Mouse (Mus musculus) neural tube, embryonic 11.5 days (tissue): Measurements from ENCODE around the gene Man2a1. TPM values are rescaled to one million over a fixed set of nuclear protein-coding genes. Genes with fewer than 3 reads are reported as not detected.

ENCODE experiments used
- ATAC-seq: fragments of 200-750 bp; cut with Nextera tagmentation; 2 replicates; pipeline ENCODE4 v1.8.0; 2017; ENCODE audit warnings: moderate number of reproducible peaks, mild to moderate bottlenecking, moderate TSS enrichment, moderate library complexity; ENCODE audit not compliant: insufficient read depth, low FRiP score, low TSS enrichment
- DNase-seq: peaks from one replicate; pipeline ENCODE4 v3.0.0-alpha.2; 2015; ENCODE audit warnings: low spot score
- H3K27ac ChIP-seq: fragments of 300-500 bp; sonication (generic); 2 replicates; pipeline ENCODE4 v1.5.1; 2014; ENCODE audit warnings: low read depth, mild to moderate bottlenecking, low read length
- H3K27me3 ChIP-seq: fragments of 300-500 bp; sonication (generic); 2 replicates; pipeline ENCODE4 v1.6.1; 2014; ENCODE audit warnings: mild to moderate bottlenecking, low read length, mixed read lengths; ENCODE audit not compliant: control insufficient read depth, insufficient read depth
- H3K36me3 ChIP-seq: fragments of 300-500 bp; sonication (generic); 2 replicates; pipeline ENCODE4 v1.6.1; 2014; ENCODE audit warnings: mild to moderate bottlenecking, low read length, moderate library complexity, mixed read lengths; ENCODE audit not compliant: control insufficient read depth, insufficient read depth
- H3K4me1 ChIP-seq: fragments of 300-500 bp; sonication (generic); 2 replicates; pipeline ENCODE4 v1.6.1; 2014; ENCODE audit warnings: low read length, mixed read lengths; ENCODE audit not compliant: control insufficient read depth, insufficient read depth
- H3K4me2 ChIP-seq: fragments of 300-500 bp; sonication (generic); 2 replicates; pipeline ENCODE4 v1.6.1; 2014; ENCODE audit warnings: low read depth, mild to moderate bottlenecking, moderate library complexity
- H3K4me3 ChIP-seq: fragments of 300-500 bp; sonication (generic); 2 replicates; pipeline ENCODE4 v1.5.1; 2014; ENCODE audit warnings: low read depth, low read length
- H3K9ac ChIP-seq: fragments of 300-500 bp; sonication (generic); 2 replicates; pipeline ENCODE4 v1.6.1; 2014; ENCODE audit warnings: mild to moderate bottlenecking, low read length
- H3K9me3 ChIP-seq: fragments of 300-500 bp; sonication (generic); 2 replicates; pipeline ENCODE4 v1.6.1; 2016; ENCODE audit warnings: low read length; ENCODE audit not compliant: control insufficient read depth
- WGBS: fragments of 180-500 bp; shearing (Covaris S2); extraction: QIAGEN DNeasy Blood & Tissue Kit; methylation state at CpG from one replicate; pipeline ENCODE4 v1.1.7; 2014; 5-methylcytosine and 5-hydroxymethylcytosine counted together
- polyA plus RNA-seq: library from polyadenylated mRNA; unstranded; fragments of >200 nt; fragmentation: Nextera tagmentation; extraction: Ambion mirVana; gene quantifications from 2 replicates; pipeline ENCODE4 v1.2.1, GENCODE M21; 2014

Gene Man2a1
- polyA plus RNA-seq, 1 experiment from 2014 or later, result 4.7 TPM

DNA sequence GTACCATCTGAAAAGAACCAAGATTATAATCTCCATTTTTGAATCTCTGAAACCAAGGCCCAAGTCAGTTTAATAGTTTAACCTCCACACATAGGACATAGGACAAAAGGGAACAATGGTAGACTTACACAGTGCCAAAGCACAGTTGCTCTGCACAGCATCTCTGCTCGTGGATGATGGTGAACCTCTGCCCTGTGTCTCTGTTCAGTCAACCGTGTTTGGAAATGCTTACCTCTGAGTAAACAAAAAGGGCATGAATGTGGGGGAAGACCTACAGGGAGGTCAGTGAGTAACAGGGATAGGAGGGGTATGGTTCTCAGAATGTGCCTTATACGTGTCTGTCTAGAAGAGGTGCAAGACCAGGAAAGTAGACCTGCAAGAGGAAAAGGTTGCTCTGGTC is 177.8 kb downstream of the Man2a1 start:
- DNase-seq (no peak), ATAC-seq (no peak)
- H3K36me3 ChIP-seq, result no peaks in the 10 kb centered on the region
- H3K9me3 ChIP-seq, result no peaks in the 10 kb centered on the region
- H3K27ac ChIP-seq, result no peak overlapping the region
- H3K4me3 ChIP-seq, result no peak overlapping the region
- no peaks in the 10 kb centered on the region for H3K4me1 ChIP-seq
- H3K9ac ChIP-seq, result no peak overlapping the region
- whole genome bisulfite sequencing, result 74% methylated on average over 3 of the region's 3 CpGs
- no peaks in the 10 kb centered on the region for H3K27me3 ChIP-seq
- H3K4me2 ChIP-seq, result no peak overlapping the region

DNA sequence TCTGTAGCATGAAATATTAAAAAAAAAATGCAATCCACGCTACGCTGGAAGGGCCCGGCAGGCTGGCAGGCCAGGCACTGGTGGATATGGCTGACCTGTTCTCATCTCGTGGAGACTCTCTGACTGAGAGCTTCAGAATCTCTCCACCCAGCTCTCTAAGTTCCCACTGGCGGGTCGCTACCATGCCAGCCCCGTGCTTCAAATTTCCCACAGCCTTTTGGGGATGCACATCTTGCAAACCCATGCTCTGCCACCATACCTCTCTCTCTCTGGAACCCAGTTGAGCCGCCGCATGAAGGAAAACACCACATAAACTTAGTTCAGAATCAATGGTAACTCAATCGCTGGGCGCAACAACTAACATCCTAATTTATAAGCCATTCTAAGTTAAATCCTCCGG is 178.2 kb downstream of the Man2a1 start:
- no peaks in the 10 kb centered on the region for H3K9me3 ChIP-seq
- H3K4me1 ChIP-seq, result no peaks in the 10 kb centered on the region
- no peaks in the 10 kb centered on the region for H3K27me3 ChIP-seq
- no peak overlapping the region for H3K9ac ChIP-seq
- no peak for DNase-seq
- no peak overlapping the region for H3K4me3 ChIP-seq
- H3K27ac ChIP-seq, result no peak overlapping the region
- 92% methylated on average over 12 of the region's 12 CpGs for WGBS
- no peaks in the 10 kb centered on the region for H3K36me3 ChIP-seq
- ATAC-seq, result no peak
- no peak overlapping the region for H3K4me2 ChIP-seq

DNA sequence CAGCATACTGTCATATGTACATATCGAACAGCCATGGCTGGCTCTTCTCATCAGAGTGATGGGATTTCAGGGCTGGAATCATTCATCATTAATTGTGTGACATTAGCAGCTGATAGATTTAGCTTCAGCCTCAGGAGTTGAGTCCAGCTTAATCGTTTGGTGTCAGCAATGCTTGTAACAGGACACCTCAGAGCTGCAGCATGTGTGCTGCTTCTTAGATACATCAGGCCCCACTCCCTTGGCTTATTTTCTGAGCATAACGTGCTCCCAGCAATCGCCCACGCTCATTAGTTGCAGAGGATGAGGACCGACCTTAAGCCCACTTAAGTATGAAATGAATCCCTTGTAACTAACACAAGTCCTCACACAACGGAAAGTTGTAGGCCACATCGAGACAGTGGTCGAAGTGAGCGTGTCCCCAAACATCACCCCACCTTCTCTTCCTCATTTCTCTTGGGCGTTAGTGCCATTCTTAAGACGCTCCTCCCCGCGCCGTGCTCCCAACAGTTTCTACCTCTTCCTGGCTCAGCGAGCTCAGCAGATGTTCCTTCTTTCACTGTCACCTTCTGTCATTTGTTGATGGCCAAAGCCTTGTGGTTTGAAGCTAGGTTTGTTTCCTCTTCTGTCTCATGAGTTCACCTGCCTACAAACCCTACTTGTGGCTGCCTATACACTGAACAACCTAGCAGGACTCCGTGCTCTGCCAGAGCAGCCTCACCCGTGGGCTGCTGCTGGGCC is 180.4 kb downstream of the Man2a1 start:
- no peak overlapping the region for H3K4me2 ChIP-seq
- 87% methylated on average over 18 of the region's 18 CpGs for WGBS
- ATAC-seq (no peak), DNase-seq (no peak)
- no peaks in the 10 kb centered on the region for H3K36me3 ChIP-seq
- H3K9ac ChIP-seq, result no peak overlapping the region
- no peaks in the 10 kb centered on the region for H3K4me1 ChIP-seq
- H3K27ac ChIP-seq, result no peak overlapping the region
- H3K4me3 ChIP-seq, result no peak overlapping the region
- no peaks in the 10 kb centered on the region for H3K9me3 ChIP-seq
- no peaks in the 10 kb centered on the region for H3K27me3 ChIP-seq

DNA sequence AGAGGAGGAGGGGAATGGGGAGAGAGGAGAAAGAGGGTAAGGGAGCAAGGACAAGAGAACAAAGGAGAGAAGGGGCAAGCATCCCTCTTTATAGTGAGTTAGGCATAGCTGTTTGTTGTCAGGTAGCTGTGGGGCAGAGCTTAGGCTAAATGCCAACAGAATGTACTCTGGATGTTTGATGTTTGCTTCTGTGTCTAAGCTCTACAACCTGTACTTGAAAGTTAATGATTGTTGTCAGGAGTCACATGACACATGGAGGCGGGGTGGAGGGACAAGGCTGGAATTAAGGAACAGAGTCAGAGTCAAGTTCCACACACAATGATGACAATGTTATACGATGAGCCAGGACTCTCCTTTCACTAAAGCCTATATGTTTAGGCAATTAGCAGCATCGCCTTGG is 181.8 kb downstream of the Man2a1 start:
- no peaks in the 10 kb centered on the region for H3K27me3 ChIP-seq
- H3K4me2 ChIP-seq, result no peak overlapping the region
- H3K9me3 ChIP-seq, result no peaks in the 10 kb centered on the region
- H3K4me1 ChIP-seq, result no peaks in the 10 kb centered on the region
- no peak overlapping the region for H3K4me3 ChIP-seq
- 81% methylated on average over 3 of the region's 3 CpGs for WGBS
- no peaks in the 10 kb centered on the region for H3K36me3 ChIP-seq
- no peak overlapping the region for H3K9ac ChIP-seq
- DNase-seq (no peak), ATAC-seq (no peak)
- H3K27ac ChIP-seq, result no peak overlapping the region

DNA sequence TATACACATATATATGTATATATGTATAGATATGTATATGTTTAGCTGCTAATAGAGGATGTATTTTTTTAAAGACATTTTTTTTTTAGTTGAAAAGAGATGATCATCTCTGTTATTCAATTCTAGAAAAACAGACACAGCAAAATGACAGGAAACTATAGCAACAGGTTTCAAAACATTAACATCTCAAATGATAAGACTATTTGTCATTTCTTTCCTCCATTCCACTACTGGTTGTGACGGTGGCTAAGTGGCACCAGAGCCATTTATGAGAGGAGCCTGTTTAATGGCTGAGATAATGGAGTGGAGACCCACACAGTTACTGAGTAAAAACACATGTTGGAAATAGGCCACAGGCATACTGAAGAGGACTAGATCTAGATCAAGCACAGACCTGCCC is 185.4 kb downstream of the Man2a1 start:
- ATAC-seq (no peak), DNase-seq (no peak)
- WGBS, result 68% methylated on average over 1 of the region's 1 CpGs
- H3K27me3 ChIP-seq, result no peaks in the 10 kb centered on the region
- H3K9me3 ChIP-seq, result no peaks in the 10 kb centered on the region
- no peak overlapping the region for H3K4me3 ChIP-seq
- no peak overlapping the region for H3K4me2 ChIP-seq
- no peak overlapping the region for H3K27ac ChIP-seq
- H3K9ac ChIP-seq, result no peak overlapping the region
- no peaks in the 10 kb centered on the region for H3K36me3 ChIP-seq
- H3K4me1 ChIP-seq, result no peaks in the 10 kb centered on the region

DNA sequence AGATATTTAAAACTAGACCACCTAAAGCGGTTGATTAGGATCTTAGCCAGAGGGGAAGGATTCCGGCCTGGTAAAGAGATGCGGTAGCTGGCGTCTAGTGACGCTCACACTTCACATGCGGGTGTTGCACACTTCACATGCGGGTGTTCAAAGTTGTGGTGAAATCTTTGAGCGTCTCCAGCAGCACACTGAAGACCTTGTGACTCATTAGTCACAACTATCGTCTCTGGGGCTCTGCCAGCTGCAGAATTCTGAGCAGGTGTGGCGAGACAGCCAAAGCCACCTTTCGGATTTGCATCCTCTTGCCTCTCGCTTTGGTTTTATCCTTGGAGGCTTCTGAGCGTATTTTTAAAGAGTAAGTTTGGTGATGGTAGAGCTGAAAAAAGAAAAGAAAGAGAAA is 187.8 kb downstream of the Man2a1 start:
- no peaks in the 10 kb centered on the region for H3K4me1 ChIP-seq
- H3K4me2 ChIP-seq, result no peak overlapping the region
- no peak overlapping the region for H3K27ac ChIP-seq
- no peak overlapping the region for H3K9ac ChIP-seq
- WGBS, result 87% methylated on average over 13 of the region's 13 CpGs
- ATAC-seq, result no peak
- no peaks in the 10 kb centered on the region for H3K9me3 ChIP-seq
- DNase-seq, result no peak
- H3K4me3 ChIP-seq, result no peak overlapping the region
- no peaks in the 10 kb centered on the region for H3K36me3 ChIP-seq
- no peaks in the 10 kb centered on the region for H3K27me3 ChIP-seq

DNA sequence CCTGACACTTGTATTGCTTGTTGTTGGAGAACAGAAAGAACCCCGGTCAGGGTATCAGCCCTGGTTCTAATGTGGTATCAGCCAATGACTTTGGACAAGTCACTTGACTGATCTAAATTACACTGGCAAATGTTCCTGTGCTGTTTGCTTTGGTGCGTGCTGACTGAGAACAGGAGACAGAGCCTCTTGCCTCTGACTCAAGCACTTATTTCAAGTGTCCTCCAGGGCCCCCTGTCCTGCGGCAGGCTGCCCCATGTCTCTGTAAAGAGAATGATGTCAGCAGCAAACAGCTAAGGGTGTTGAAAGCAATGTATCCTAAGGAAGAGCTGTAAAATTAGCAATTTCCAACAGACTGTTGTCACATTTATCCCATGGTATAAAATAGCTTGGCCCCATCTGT is 188.6 kb downstream of the Man2a1 start:
- no peak overlapping the region for H3K4me3 ChIP-seq
- DNase-seq, result no peak
- H3K4me2 ChIP-seq, result no peak overlapping the region
- 68% methylated on average over 3 of the region's 3 CpGs for WGBS
- no peaks in the 10 kb centered on the region for H3K36me3 ChIP-seq
- H3K27me3 ChIP-seq, result no peaks in the 10 kb centered on the region
- no peak overlapping the region for H3K9ac ChIP-seq
- no peaks in the 10 kb centered on the region for H3K9me3 ChIP-seq
- H3K4me1 ChIP-seq, result no peaks in the 10 kb centered on the region
- no peak overlapping the region for H3K27ac ChIP-seq
- no peak for ATAC-seq

DNA sequence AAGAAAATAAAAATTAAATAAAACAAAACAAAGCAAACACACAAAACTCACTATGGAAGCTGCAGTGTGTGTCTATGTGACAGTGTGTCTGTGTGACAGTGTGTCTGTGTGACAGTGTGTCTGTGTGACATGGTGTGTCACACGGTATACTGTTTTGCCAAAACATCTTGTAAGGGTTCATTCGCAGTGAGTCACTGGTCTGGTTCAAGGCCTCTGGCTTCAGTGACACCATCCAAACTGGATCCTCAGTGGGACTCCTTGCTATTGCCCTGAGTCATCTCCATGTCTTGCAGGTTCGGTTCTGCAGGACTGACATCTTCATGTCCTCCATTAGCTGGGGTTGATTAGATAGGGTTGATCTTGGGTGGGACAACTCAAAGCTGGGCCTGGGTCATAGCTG is 191.5 kb downstream of the Man2a1 start:
- Histone ChIP-seq H3K9ac (no peak overlapping the region), H3K4me3 (no peak overlapping the region), H3K27me3 (no peaks in the 10 kb centered on the region), H3K36me3 (no peaks in the 10 kb centered on the region), H3K4me1 (no peaks in the 10 kb centered on the region), H3K9me3 (no peaks in the 10 kb centered on the region), H3K27ac (no peak overlapping the region), H3K4me2 (no peak overlapping the region)
- ATAC-seq, result 0 out of 2 replicates have a peak, but pooled peaks have one; percentile 13
- 88% methylated on average over 3 of the region's 3 CpGs for WGBS
- no peak for DNase-seq

DNA sequence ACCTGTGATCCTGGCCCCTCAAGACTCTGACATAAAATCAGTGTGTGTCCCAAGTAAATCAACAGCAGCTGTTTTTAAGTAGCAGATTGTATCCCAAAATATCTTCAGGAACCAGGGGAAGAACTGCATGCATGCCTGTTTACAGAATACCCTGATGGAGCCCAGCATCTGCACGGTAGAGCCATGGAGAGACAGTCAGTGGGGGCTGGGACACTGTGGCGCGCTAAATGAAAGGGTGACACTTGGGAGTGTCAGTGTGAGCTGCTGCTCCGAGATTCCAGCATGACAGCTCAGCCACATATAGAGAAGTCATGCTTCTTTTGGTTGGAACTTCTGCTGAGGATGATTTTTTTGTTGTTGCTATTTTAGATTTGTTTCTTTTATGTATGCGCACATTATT is 192.1 kb downstream of the Man2a1 start:
- no peak overlapping the region for H3K4me2 ChIP-seq
- H3K27me3 ChIP-seq, result no peaks in the 10 kb centered on the region
- no peak overlapping the region for H3K9ac ChIP-seq
- no peak for ATAC-seq
- no peak overlapping the region for H3K27ac ChIP-seq
- no peak overlapping the region for H3K4me3 ChIP-seq
- H3K9me3 ChIP-seq, result no peaks in the 10 kb centered on the region
- DNase-seq, result no peak
- H3K4me1 ChIP-seq, result no peaks in the 10 kb centered on the region
- no peaks in the 10 kb centered on the region for H3K36me3 ChIP-seq
- WGBS, result 85% methylated on average over 5 of the region's 5 CpGs
